Mouse (Mus musculus) lung, embryonic 14.5 days (tissue): ENCODE data around the gene Tmem246. TPM values are rescaled to one million over a fixed set of nuclear protein-coding genes. Genes with fewer than 3 reads are reported as not detected.

Experiments
- ATAC-seq: fragments of 200-750 bp; cut with Nextera tagmentation; 2 replicates; pipeline ENCODE4 v1.8.0; 2017; ENCODE audit warnings: mild to moderate bottlenecking, moderate TSS enrichment, moderate library complexity; ENCODE audit not compliant: insufficient read depth
- DNase-seq: peaks from one replicate; pipeline ENCODE4 v3.0.0-alpha.2; 2015
- H3K27ac ChIP-seq: fragments of 300-500 bp; sonication (generic); 2 replicates; pipeline ENCODE4 v1.5.1; 2014; ENCODE audit warnings: low read depth, mild to moderate bottlenecking, moderate library complexity
- H3K27me3 ChIP-seq: fragments of 300-500 bp; sonication (generic); 2 replicates; pipeline ENCODE4 v1.6.1; 2014; ENCODE audit warnings: low read length, control low read depth; ENCODE audit not compliant: insufficient read depth
- H3K36me3 ChIP-seq: fragments of 300-500 bp; sonication (generic); 2 replicates; pipeline ENCODE4 v1.6.1; 2014; ENCODE audit warnings: control low read depth; ENCODE audit not compliant: insufficient read depth
- H3K4me1 ChIP-seq: fragments of 300-500 bp; sonication (generic); 2 replicates; pipeline ENCODE4 v1.6.1; 2014; ENCODE audit warnings: antibody characterized with exemption, control low read depth; ENCODE audit not compliant: insufficient read depth
- H3K4me2 ChIP-seq: fragments of 300-500 bp; sonication (generic); 2 replicates; pipeline ENCODE4 v1.6.1; 2014; ENCODE audit warnings: mild to moderate bottlenecking
- H3K4me3 ChIP-seq: fragments of 300-500 bp; sonication (generic); 2 replicates; pipeline ENCODE4 v1.5.1; 2014; ENCODE audit warnings: low read depth, low read length
- H3K9ac ChIP-seq: fragments of 300-500 bp; sonication (generic); 2 replicates; pipeline ENCODE4 v1.6.1; 2014
- H3K9me3 ChIP-seq: fragments of 300-500 bp; sonication (generic); 2 replicates; pipeline ENCODE4 v1.6.1; 2016; ENCODE audit warnings: low read depth, low read length, control low read depth
- CTCF ChIP-seq: IDR thresholded peaks from 2 replicates; pipeline ENCODE4 v1.5.1; 2016; ENCODE audit warnings: antibody characterized with exemption, low read depth
- WGBS: fragments of 180-500 bp; shearing (Covaris S2); extraction: QIAGEN DNeasy Blood & Tissue Kit; methylation state at CpG from one replicate; pipeline ENCODE4 v1.1.7; 2014; 5-methylcytosine and 5-hydroxymethylcytosine counted together
- polyA plus RNA-seq: library from polyadenylated mRNA; unstranded; fragments of >200 nt; fragmentation: Nextera tagmentation; extraction: Ambion mirVana; gene quantifications from 2 replicates; pipeline ENCODE4 v1.2.1, GENCODE M21; 2014

Tmem246 gene
- polyA plus RNA-seq, 1 experiment from 2014 or later, result 21.9 TPM

GRCm38 (mm10) chr4:49549383-49549782 is 48.3 kb downstream of the Tmem246 start, which contains the start of gene Aldob:
Aldob (minus strand) TSS chr4:49549546.
- ATAC-seq (no peak), DNase-seq (no peak)
- Histone ChIP-seq H3K36me3 (no peaks in the 10 kb centered on the region), H3K4me2 (no peak within 1 kb of the TSS), H3K27me3 (no peaks in the 10 kb centered on the region), H3K27ac (no peak within 1 kb of the TSS), H3K4me3 (no peak within 1 kb of the TSS), H3K4me1 (no peaks in the 10 kb centered on the region), H3K9ac (no peak within 1 kb of the TSS), H3K9me3 (no peaks in the 10 kb centered on the region)
- WGBS, result 33% methylated on average over 3 of the region's 3 CpGs
- no peak for TF ChIP-seq CTCF

- H3K27me3 ChIP-seq, result no peaks in the 10 kb centered on the region
- no peaks in the 10 kb centered on the region for H3K4me1 ChIP-seq
- H3K4me2 ChIP-seq, result no peak overlapping the region
- 84% methylated on average over 7 of the region's 7 CpGs for WGBS
- no peaks in the 10 kb centered on the region for H3K9me3 ChIP-seq
- no peak overlapping the region for H3K4me3 ChIP-seq
- no peaks in the 10 kb centered on the region for H3K36me3 ChIP-seq
- no peak for DNase-seq
- ATAC-seq, result no peak
- H3K27ac ChIP-seq, result no peak overlapping the region
- no peak for TF ChIP-seq CTCF
- H3K9ac ChIP-seq, result no peak overlapping the region
Measured at GRCm38 (mm10) chr4:49547544-49548219, 50.0 kb downstream of the Tmem246 start.

GRCm38 (mm10) chr4:49546873-49547543 is 50.7 kb downstream of the Tmem246 start:
- Histone ChIP-seq H3K27me3 (no peaks in the 10 kb centered on the region), H3K36me3 (no peaks in the 10 kb centered on the region), H3K4me2 (no peak overlapping the region), H3K9ac (no peak overlapping the region), H3K4me3 (no peak overlapping the region), H3K4me1 (no peaks in the 10 kb centered on the region), H3K9me3 (no peaks in the 10 kb centered on the region), H3K27ac (no peak overlapping the region)
- DNase-seq, result no peak
- ATAC-seq, result no peak
- no peak for TF ChIP-seq CTCF
- WGBS, result 62% methylated on average over 6 of the region's 6 CpGs

GRCm38 (mm10) chr4:49546026-49546425 is 51.6 kb downstream of the Tmem246 start:
- 73% methylated on average over 2 of the region's 2 CpGs for WGBS
- Histone ChIP-seq H3K9me3 (no peaks in the 10 kb centered on the region), H3K9ac (no peak overlapping the region), H3K27ac (no peak overlapping the region), H3K4me1 (no peaks in the 10 kb centered on the region), H3K4me3 (no peak overlapping the region), H3K4me2 (no peak overlapping the region), H3K36me3 (no peaks in the 10 kb centered on the region), H3K27me3 (no peaks in the 10 kb centered on the region)
- DNase-seq (no peak), ATAC-seq (no peak)
- TF ChIP-seq CTCF, result no peak

- DNase-seq (no peak), ATAC-seq (no peak)
- no peaks in the 10 kb centered on the region for H3K9me3 ChIP-seq
- WGBS, result 79% methylated on average over 3 of the region's 3 CpGs
- H3K27me3 ChIP-seq, result no peaks in the 10 kb centered on the region
- H3K4me1 ChIP-seq, result no peaks in the 10 kb centered on the region
- no peak overlapping the region for H3K4me3 ChIP-seq
- H3K4me2 ChIP-seq, result no peak overlapping the region
- no peaks in the 10 kb centered on the region for H3K36me3 ChIP-seq
- TF ChIP-seq CTCF, result no peak
- no peak overlapping the region for H3K27ac ChIP-seq
- no peak overlapping the region for H3K9ac ChIP-seq
Measured at GRCm38 (mm10) chr4:49540966-49541365, 56.7 kb downstream of the Tmem246 start.

- 31% methylated on average over 6 of the region's 6 CpGs for WGBS
- no peaks in the 10 kb centered on the region for H3K27me3 ChIP-seq
- H3K36me3 ChIP-seq, result no peaks in the 10 kb centered on the region
- H3K4me2 ChIP-seq, result no peak overlapping the region
- H3K4me1 ChIP-seq, result no peaks in the 10 kb centered on the region
- DNase-seq, result peak; percentile 79
- no peak overlapping the region for H3K4me3 ChIP-seq
- no peaks in the 10 kb centered on the region for H3K9me3 ChIP-seq
- no peak for TF ChIP-seq CTCF
- no peak overlapping the region for H3K9ac ChIP-seq
- no peak overlapping the region for H3K27ac ChIP-seq
- ATAC-seq, result peak; percentile 68; the same call in 1 of the 2 replicates
Measured at GRCm38 (mm10) chr4:49539665-49540064, 58.0 kb downstream of the Tmem246 start.

- Histone ChIP-seq H3K4me3 (no peak overlapping the region), H3K27me3 (no peaks in the 10 kb centered on the region), H3K4me2 (no peak overlapping the region), H3K9ac (no peak overlapping the region), H3K4me1 (no peaks in the 10 kb centered on the region), H3K9me3 (no peaks in the 10 kb centered on the region), H3K36me3 (peaks cover 6% of the 10 kb centered on the region; the same call in 1 of the 2 replicates), H3K27ac (no peak overlapping the region)
- DNase-seq (no peak), ATAC-seq (no peak)
- 67% methylated on average over 4 of the region's 4 CpGs for WGBS
- no peak for TF ChIP-seq CTCF
Measured at GRCm38 (mm10) chr4:49536671-49537070, 61.0 kb downstream of the Tmem246 start.
